Mouse (Mus musculus) frontal cortex, postnatal 14 days (tissue): ENCODE results near the gene Lzts2.
A peak's percentile ranks its signal among the peaks of the same experiment; 100 is the strongest.
"Not testable (repeated sequence)": the region's sequence is repeated elsewhere in the genome, so short reads cannot be mapped to it uniquely, and the experiment has no call there.

ENCODE experiments used
- DNase-seq, 2 experiments: peaks; one replicate each; pipeline ENCODE4 v3.0.0; 2022; ENCODE audit warnings: low spot score in 2 of 2

Gene Lzts2

GRCm38 (mm10) chr19:45025937-45026568 lies 11.8 kb downstream of the Lzts2 start:
- no peak for DNase-seq

GRCm38 (mm10) chr19:45026958-45027670 lies 12.9 kb downstream of the Lzts2 start:
- no peak for DNase-seq

GRCm38 (mm10) chr19:45027848-45028247 lies 13.6 kb downstream of the Lzts2 start:
- DNase-seq = no peak

- no peak for DNase-seq
Measured at GRCm38 (mm10) chr19:45028746-45029145, 14.5 kb downstream of the Lzts2 start.

- DNase-seq = no peak
Measured at GRCm38 (mm10) chr19:45029571-45029970, 15.4 kb downstream of the Lzts2 start.

GRCm38 (mm10) chr19:45030111-45030510 lies 15.9 kb downstream of the Lzts2 start:
- peak in 1 of 2 experiments; percentile 28 for DNase-seq

- DNase-seq = peak; percentile 64 to 65
Measured at GRCm38 (mm10) chr19:45030746-45031693, 16.8 kb downstream of the Lzts2 start.

- peak; percentile 53 to 74 for DNase-seq
Measured at GRCm38 (mm10) chr19:45031780-45032179, 17.6 kb downstream of the Lzts2 start.

- DNase-seq = no peak
Measured at GRCm38 (mm10) chr19:45032570-45033332, 18.5 kb downstream of the Lzts2 start.

GRCm38 (mm10) chr19:45036867-45037266 lies 22.7 kb downstream of the Lzts2 start:
- DNase-seq = no peak

- DNase-seq = not testable (repeated sequence)
Measured at GRCm38 (mm10) chr19:45038198-45038597, 24.0 kb downstream of the Lzts2 start.

- DNase-seq = no peak
Measured at GRCm38 (mm10) chr19:45040214-45040613, 26.0 kb downstream of the Lzts2 start.

GRCm38 (mm10) chr19:45044389-45044927 lies 30.2 kb downstream of the Lzts2 start:
- DNase-seq = no peak

GRCm38 (mm10) chr19:45045236-45045635 lies 31.0 kb downstream of the Lzts2 start:
- DNase-seq = no peak

- no peak for DNase-seq
Measured at GRCm38 (mm10) chr19:45045651-45046050, 31.4 kb downstream of the Lzts2 start, which contains the start of gene Pdzd7. Gene Pdzd7 (minus strand): TSS chr19:45045717.

- DNase-seq = peak; percentile 69 to 80
Measured at GRCm38 (mm10) chr19:45046523-45047321, 32.5 kb downstream of the Lzts2 start.

GRCm38 (mm10) chr19:45047417-45047934 lies 33.3 kb downstream of the Lzts2 start, which contains the start of gene Sfxn3:
Gene Sfxn3 (plus strand): TSS chr19:45047503.
- DNase-seq = peak; percentile 90

GRCm38 (mm10) chr19:45047935-45048643 lies 33.9 kb downstream of the Lzts2 start:
- peak; percentile 60 to 83 for DNase-seq
